Mouse (Mus musculus) midbrain, embryonic 16.5 days (tissue): Measurements from ENCODE around the gene Ecd. TPM values are rescaled to one million over a fixed set of nuclear protein-coding genes. Genes with fewer than 3 reads are reported as not detected.

Source experiments
- ATAC-seq: fragments of 200-750 bp; cut with Nextera tagmentation; 2 replicates; pipeline ENCODE4 v1.8.0; 2017; ENCODE audit warnings: moderate TSS enrichment
- H3K27ac ChIP-seq: fragments of 300-500 bp; sonication (generic); 2 replicates; pipeline ENCODE4 v1.5.1; 2014; ENCODE audit warnings: mild to moderate bottlenecking, low read length, mixed read lengths
- H3K27me3 ChIP-seq: fragments of 300-500 bp; sonication (generic); 2 replicates; pipeline ENCODE4 v1.6.1; 2014; ENCODE audit warnings: low read depth, low read length, mixed read lengths; ENCODE audit not compliant: control insufficient read depth, insufficient read depth
- H3K36me3 ChIP-seq: fragments of 300-500 bp; sonication (generic); 2 replicates; pipeline ENCODE4 v1.6.1; 2014; ENCODE audit warnings: mild to moderate bottlenecking, low read length, moderate library complexity, mixed read lengths; ENCODE audit not compliant: control insufficient read depth, insufficient read depth
- H3K4me1 ChIP-seq: fragments of 300-500 bp; sonication (generic); 2 replicates; pipeline ENCODE4 v1.6.1; 2014; ENCODE audit warnings: mild to moderate bottlenecking, low read length, mixed read lengths; ENCODE audit not compliant: control insufficient read depth, insufficient read depth
- H3K4me2 ChIP-seq: fragments of 300-500 bp; sonication (generic); 2 replicates; pipeline ENCODE4 v1.6.1; 2014; ENCODE audit warnings: mild to moderate bottlenecking, low read length, mixed read lengths
- H3K4me3 ChIP-seq: fragments of 300-500 bp; sonication (generic); 2 replicates; pipeline ENCODE4 v1.5.1; 2014; ENCODE audit warnings: low read depth, mild to moderate bottlenecking, low read length, moderate library complexity, mixed read lengths
- H3K9ac ChIP-seq: fragments of 300-500 bp; sonication (generic); 2 replicates; pipeline ENCODE4 v1.6.1; 2014; ENCODE audit warnings: low read depth, low read length, mixed read lengths
- H3K9me3 ChIP-seq: fragments of 300-500 bp; sonication (generic); replicated peaks from 2 replicates; pipeline ENCODE4 v1.6.1; 2014; ENCODE audit warnings: mild to moderate bottlenecking, low read length, mixed read lengths; ENCODE audit not compliant: control insufficient read depth, poor library complexity, severe bottlenecking
- WGBS: fragments of 180-500 bp; shearing (Covaris S2); extraction: QIAGEN DNeasy Blood & Tissue Kit; methylation state at CpG from one replicate; pipeline ENCODE4 v1.1.7; 2014; 5-methylcytosine and 5-hydroxymethylcytosine counted together
- polyA plus RNA-seq: library from polyadenylated mRNA; unstranded; fragments of >200 nt; fragmentation: Nextera tagmentation; extraction: Ambion mirVana; gene quantifications from 2 replicates; pipeline ENCODE4 v1.2.1, GENCODE M21; 2015

Gene Ecd
- polyA plus RNA-seq: 47.9 and 49.1 TPM in 2 replicates

DNA sequence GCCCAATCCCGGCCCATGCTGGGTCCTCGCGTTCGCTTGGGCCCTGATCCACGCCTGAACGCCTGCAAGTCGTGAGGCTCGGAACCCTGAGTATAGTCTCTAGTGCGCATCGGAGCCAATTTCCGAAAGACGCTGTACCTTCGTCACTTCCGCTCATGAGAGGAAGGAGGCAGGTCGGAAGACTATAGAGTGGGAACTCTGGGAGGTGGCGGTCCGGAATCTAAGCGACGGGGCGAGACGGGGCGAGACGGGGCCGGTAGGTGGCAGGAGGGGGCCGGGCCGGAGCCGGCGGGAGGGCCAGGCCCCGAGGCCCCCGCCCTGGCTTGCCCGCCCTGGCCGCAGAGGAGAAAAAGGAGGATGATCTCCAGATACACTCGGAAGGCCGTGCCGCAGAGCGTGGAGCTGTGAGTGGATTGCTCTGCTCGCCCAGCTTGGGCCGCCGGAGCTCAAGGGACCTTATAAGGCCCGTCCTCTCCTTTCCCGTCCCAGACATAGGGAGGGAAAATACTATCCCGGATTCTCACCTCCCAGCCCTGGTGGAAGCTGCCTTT is at the start of gene Ecd, which contains the start of gene Fam149b:
TSS of gene Ecd (minus strand) at position 131 of the 551 bp plus-strand sequence.
TSS of gene Fam149b (plus strand) at position 172 of the 551 bp plus-strand sequence.
- under 1% methylated on average over 42 of the region's 42 CpGs for WGBS

DNA sequence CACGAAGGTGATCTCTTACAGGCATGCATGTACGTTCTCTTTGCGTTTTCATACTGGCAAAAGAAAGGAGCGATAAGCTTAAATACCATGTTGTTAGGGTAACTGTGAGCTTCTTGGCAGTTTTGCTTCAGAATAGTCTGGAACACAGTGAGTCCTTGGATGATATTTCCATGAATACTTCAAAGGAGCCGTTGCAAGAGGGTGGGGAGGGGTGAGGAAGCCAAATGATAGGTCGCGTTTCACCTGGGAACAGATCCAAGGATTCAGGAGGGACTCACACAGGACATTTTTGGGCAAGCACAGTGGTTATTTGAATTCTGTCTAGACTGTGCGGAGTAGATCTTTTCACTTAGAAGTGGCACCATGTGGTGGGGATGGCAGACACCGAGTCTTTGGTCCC is 49.3 kb upstream of the Ecd start:
- H3K4me2 ChIP-seq: no peak overlapping the region
- no peak overlapping the region for H3K9ac ChIP-seq
- no peak overlapping the region for H3K27ac ChIP-seq
- H3K27me3 ChIP-seq: no peaks in the 10 kb centered on the region
- H3K4me3 ChIP-seq: no peak overlapping the region
- ATAC-seq: no peak
- H3K4me1 ChIP-seq: peaks cover 10% of the 10 kb centered on the region
- no peaks in the 10 kb centered on the region for H3K36me3 ChIP-seq
- WGBS: 86% methylated on average over 9 of the region's 9 CpGs
- H3K9me3 ChIP-seq: no peaks in the 10 kb centered on the region

More for the DNA sequence above, at the start of gene Ecd, which contains the start of gene Fam149b:
- H3K4me2 ChIP-seq: peak within 1 kb of the TSS; percentile 94
- ATAC-seq: peak; percentile 98
- H3K4me1 ChIP-seq: peaks cover 21% of the 10 kb centered on the region
- H3K27ac ChIP-seq: peak within 1 kb of the TSS; percentile 92
- peak within 1 kb of the TSS; percentile 92 for H3K9ac ChIP-seq
- no peaks in the 10 kb centered on the region for H3K27me3 ChIP-seq
- H3K36me3 ChIP-seq: peaks cover 7% of the 10 kb centered on the region; the same call in 1 of the 2 replicates
- H3K9me3 ChIP-seq: no peaks in the 10 kb centered on the region
- H3K4me3 ChIP-seq: peak within 1 kb of the TSS; percentile 90

DNA sequence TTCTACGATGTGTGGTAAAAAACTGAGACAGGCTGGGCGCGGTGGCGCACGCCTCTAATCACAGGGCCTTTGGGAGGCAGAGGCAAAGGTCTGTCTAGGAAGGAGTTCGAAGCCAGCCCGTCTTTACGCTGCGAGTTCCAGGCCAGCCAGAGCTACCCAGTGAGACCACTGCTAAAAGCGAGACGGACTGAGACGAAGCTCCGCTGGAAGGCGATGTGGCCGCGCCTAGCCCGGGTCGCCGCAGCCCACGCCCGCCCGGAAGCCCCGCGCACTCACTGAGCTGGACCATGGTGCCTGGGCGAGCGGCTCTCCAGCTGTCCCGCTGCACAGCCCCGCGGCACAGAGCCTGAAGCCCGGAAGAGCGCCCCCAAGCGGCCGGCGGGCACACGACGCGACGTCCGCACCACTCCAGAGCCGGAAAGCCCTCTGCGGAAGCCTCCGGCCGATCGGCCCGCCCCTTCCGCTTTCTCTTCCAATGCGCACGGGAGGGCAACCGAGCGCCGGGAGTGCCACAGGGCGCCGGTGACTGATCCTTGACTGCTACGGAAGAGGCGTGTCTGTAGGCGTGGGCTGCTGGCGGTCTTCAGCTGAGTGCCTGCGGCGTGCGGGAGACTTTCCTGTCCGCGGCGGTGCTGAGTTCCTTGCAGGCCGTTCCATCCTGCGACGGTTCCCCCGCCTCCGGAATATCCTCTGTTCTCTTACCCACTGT is 45.4 kb upstream of the Ecd start, which contains the start of gene Mrps16:
TSS of gene Mrps16 (minus strand) at position 430 of the 709 bp plus-strand sequence.
- Histone ChIP-seq H3K27ac (peak within 1 kb of the TSS; percentile 87), H3K4me2 (peak within 1 kb of the TSS; percentile 61), H3K9ac (peak within 1 kb of the TSS; percentile 93), H3K9me3 (no peaks in the 10 kb centered on the region), H3K4me1 (peaks cover 20% of the 10 kb centered on the region), H3K36me3 (peaks cover 4% of the 10 kb centered on the region), H3K27me3 (no peaks in the 10 kb centered on the region), H3K4me3 (peak within 1 kb of the TSS; percentile 67)
- ATAC-seq: peak; percentile 97
- under 1% methylated on average over 67 of the region's 68 CpGs for WGBS

DNA sequence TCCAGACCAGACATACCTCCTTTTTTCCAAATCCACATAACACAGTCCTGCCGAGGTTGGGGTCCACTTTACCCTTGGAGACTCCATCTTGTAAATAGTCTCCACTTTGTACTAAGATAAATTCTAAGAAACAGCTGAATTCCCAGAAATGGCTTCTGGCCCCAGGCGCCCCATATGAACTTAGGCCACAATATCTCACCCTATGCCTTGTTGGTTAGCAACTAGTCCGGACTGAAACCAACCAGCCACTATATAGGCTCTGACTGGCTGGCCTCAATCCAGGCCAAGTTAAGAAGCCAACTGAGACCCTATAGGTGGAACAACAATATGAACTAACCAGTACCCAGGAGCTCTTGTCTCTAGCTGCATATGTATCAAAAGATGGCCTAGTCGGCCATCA is 44.4 kb upstream of the Ecd start:
- peaks cover 29% of the 10 kb centered on the region for H3K4me1 ChIP-seq
- H3K9me3 ChIP-seq: no peaks in the 10 kb centered on the region
- H3K27ac ChIP-seq: no peak overlapping the region
- 87% methylated on average over 3 of the region's 4 CpGs for WGBS
- H3K4me2 ChIP-seq: peak overlapping the region; percentile 13; the same call in 1 of the 2 replicates
- peaks cover 4% of the 10 kb centered on the region for H3K36me3 ChIP-seq
- no peak overlapping the region for H3K4me3 ChIP-seq
- no peaks in the 10 kb centered on the region for H3K27me3 ChIP-seq
- ATAC-seq: no peak
- H3K9ac ChIP-seq: no peak overlapping the region

DNA sequence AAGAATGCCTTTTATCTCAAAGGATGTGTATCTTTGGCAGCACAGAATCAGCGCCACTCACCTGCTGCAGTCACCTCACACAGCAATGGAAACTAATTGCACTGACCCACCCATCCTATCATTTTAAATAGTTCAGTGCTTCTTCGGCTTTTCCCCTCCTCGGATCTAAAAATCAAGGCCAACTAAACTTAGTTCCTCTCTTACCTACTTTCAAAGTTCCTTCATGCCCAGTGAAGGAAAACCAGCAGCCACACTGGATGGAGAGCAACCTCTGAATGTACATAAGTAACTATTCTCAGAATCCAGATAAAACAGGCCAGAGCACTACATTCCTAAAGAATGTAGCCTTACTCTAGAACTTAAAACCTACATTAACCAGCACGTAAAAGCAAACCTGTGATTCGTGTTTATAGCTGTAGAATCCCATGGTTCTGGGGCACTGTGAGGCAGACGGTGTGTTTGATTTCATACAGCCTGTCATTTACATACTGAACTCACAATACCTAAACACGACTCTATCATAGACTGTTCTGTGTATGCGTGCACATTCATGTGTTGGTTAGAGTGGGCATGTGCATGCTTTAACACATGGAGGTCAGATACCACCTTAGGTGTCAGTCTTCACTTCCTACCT is 41.6 kb upstream of the Ecd start:
- H3K4me3 ChIP-seq: peak overlapping the region; percentile 91
- peak overlapping the region; percentile 90 for H3K4me2 ChIP-seq
- no peaks in the 10 kb centered on the region for H3K27me3 ChIP-seq
- 89% methylated on average over 8 of the region's 8 CpGs for WGBS
- ATAC-seq: no peak
- no peaks in the 10 kb centered on the region for H3K9me3 ChIP-seq
- peak overlapping the region; percentile 84; the same call in 1 of the 2 replicates for H3K27ac ChIP-seq
- peaks cover 46% of the 10 kb centered on the region for H3K4me1 ChIP-seq
- no peak overlapping the region for H3K9ac ChIP-seq
- peaks cover 4% of the 10 kb centered on the region for H3K36me3 ChIP-seq

DNA sequence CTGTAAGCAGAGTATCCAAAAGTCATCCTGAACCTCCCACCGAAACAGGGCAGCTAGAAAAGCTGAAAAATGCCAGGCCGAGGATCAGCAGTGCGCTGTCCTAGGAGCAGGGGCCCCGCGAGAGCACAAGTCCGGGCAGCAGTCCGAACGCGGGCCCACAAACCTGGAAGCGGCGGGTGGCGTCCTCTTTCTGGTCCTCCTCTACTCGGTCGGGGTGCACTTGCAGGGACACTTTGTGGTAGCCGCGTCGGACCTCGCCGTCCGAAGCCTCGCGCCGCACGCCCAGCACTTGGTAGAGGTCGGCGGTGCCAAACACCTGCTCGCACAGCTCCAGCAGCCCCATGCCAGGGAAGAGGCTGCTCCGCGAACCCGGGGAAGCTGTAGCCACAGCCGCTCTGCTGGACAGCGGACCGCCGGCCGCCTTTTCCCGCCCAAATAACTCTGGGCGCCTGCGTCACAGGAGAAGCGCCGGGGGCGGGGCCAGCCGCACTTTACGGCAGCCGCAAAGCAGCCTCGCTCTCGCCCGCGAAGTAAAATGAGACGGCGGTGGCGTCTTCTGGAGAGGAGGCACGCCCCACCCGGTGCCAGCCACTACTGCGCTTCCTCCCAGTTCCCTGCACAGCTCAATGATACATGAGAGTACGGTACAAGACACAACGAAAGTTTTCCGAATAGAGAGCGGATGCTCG is 40.7 kb upstream of the Ecd start, which contains the start of gene Dnajc9:
TSS of gene Dnajc9 (minus strand) at position 470 of the 689 bp plus-strand sequence.
- Histone ChIP-seq H3K27me3 (no peaks in the 10 kb centered on the region), H3K4me3 (peak within 1 kb of the TSS; percentile 91), H3K9ac (peak within 1 kb of the TSS; percentile 81), H3K27ac (peak within 1 kb of the TSS; percentile 84), H3K9me3 (no peaks in the 10 kb centered on the region), H3K4me1 (peaks cover 43% of the 10 kb centered on the region), H3K36me3 (peaks cover 4% of the 10 kb centered on the region), H3K4me2 (peak within 1 kb of the TSS; percentile 90)
- under 1% methylated on average over 59 of the region's 59 CpGs for WGBS
- peak; percentile 71 for ATAC-seq

DNA sequence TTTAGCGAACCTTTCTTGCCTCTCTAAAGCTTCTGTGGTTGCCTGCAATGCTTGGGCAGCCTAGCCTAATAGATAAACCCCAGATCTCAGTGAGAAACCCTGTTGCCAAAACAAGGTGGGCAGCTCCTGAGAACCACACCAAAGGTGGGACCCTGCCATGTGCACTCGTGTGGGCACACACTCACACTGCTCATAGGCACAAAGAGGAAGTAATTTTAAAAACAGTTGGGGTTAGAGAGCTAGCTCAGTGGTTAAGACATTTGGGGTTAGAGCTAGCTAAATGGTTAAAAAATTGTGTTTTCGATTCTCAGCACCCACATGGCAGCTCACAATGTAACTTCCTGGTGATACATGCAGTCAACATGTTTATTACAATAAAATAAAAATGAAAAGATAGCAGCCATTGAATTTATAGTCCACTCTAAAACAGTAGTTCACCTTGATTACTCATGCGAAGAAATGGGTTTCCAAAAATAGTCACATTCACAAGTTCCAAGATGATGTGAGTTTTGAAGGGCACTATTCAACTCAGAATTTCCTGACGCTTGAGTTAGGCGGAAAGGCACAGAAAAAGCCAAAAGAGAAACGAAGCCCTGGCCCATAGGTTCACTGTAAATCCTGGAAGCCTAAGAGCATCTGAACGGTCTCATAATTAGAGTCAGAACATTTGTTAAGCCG is 32.0 kb upstream of the Ecd start:
- H3K9ac ChIP-seq: no peak overlapping the region
- no peaks in the 10 kb centered on the region for H3K27me3 ChIP-seq
- H3K27ac ChIP-seq: no peak overlapping the region
- no peaks in the 10 kb centered on the region for H3K9me3 ChIP-seq
- peaks cover 11% of the 10 kb centered on the region for H3K36me3 ChIP-seq
- no peak overlapping the region for H3K4me2 ChIP-seq
- no peaks in the 10 kb centered on the region for H3K4me1 ChIP-seq
- ATAC-seq: no peak
- WGBS: 92% methylated on average over 9 of the region's 9 CpGs
- H3K4me3 ChIP-seq: no peak overlapping the region

DNA sequence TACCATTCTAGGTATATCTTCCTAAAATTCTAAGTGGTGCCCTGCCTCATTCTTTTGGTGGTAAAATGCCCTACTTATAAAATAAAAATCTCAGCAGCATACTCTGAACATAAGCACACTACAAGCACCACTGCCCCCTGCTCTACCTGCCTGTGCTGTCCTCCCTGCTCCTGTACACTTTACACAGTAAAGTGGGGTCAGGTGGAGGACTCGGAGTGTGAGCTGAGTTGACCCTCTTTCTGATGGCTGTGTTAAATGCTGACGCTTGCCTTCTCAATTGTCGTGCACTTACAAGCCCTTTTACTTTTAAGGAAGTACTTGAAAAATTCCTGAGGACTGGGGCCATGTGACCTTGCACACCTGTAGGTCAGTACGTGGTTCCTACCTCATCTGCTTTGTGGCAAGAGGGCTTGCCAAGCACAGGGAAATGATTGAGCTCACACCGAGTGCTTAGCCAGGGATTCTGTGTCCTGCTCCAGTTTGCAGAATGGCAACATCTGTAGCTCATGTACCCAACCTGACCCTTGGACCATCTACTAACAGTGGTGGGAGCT is 31.2 kb upstream of the Ecd start:
- H3K36me3 ChIP-seq: peaks cover 13% of the 10 kb centered on the region
- 94% methylated on average over 5 of the region's 5 CpGs for WGBS

More for the DNA sequence above, 31.2 kb upstream of the Ecd start:
- Histone ChIP-seq H3K4me3 (no peak overlapping the region), H3K4me2 (no peak overlapping the region), H3K9me3 (no peaks in the 10 kb centered on the region), H3K4me1 (no peaks in the 10 kb centered on the region), H3K27ac (no peak overlapping the region), H3K27me3 (no peaks in the 10 kb centered on the region), H3K9ac (no peak overlapping the region)
- no peak for ATAC-seq
